17 mouse cellular contexts compared by ENCODE assay signal in the genomic region with DNA sequence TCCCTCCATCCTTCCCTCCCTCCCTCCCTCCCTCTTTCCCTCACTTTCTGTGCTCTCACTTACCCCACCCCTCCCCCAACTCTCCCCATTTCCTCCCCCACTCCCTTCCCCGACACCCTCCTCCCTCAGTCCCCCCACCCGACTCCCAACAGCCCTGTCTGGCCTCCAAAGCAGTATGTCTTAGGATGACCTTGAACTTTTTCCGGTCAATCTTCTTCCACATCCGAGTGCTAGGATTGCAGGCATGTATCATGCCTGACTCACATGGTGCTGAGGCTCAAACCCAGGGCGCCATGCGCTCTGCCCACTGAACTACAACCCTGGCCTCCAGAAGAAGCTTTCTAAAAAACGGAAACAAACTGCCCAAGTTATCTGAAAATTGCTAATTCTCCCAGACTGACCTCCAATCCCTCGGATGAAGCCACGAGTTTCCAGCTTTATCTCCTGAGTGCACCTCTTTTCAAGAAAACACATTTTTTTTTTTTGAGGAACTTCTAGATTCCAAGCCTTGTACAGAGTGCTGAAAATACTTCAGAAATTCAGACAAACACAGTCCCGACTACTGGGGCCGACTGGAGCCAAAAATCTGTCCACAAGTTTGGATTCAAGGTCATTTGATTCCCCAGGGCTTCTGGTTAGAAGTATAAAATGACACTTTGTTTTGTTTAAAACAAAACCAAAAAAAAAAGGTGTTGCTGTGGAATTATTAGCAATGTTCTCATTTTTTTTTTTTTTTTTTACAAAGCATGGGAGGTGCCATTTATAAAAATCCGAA.
A peak's percentile ranks its signal among the peaks of the same experiment; 100 is the strongest.
DNase-seq lines count a peak whose midpoint lies in the region; ATAC-seq lines count a peak whose summit lies in the region.
"Had no signal": no experiment of that assay in that cellular context is flagged by ENCODE, and none has a peak within 500 bp of the region (broad histone marks: within the 10 kb centered on the region; RNA-seq: fewer than 3 reads in every experiment).

No protein-coding gene starts in this region.

- intact Hi-C loops in gastrocnemius, postnatal 36 days (cut with DNase I): no loop called here

- H3K4me2 ChIP-seq in heart, embryonic 13.5 days: 0 out of 2 replicates have a peak overlapping the region, but pooled peaks have one; percentile 4
- no peak overlapping the region for H3K4me2 ChIP-seq in embryonic facial prominence, embryonic 14.5 days (ENCODE audit: low read depth, low read length)
- H3K4me2 ChIP-seq: embryonic facial prominence, embryonic 12.5 days; hindbrain, embryonic 12.5 days; intestine, embryonic 15.5 days; liver, embryonic 12.5 days; neural tube, embryonic 12.5 days had no signal

- 52% methylated on average over 12 of the region's 12 CpGs for WGBS in heart, embryonic 13.5 days
- WGBS in embryonic facial prominence, embryonic 14.5 days: 53% methylated on average over 12 of the region's 12 CpGs

- ATAC-seq in heart, embryonic 13.5 days (ENCODE audit: extremely low read depth, insufficient number of reproducible peaks, low FRiP score, low TSS enrichment): no peak
- no peak for ATAC-seq in embryonic facial prominence, embryonic 14.5 days (ENCODE audit: low read depth)
- ATAC-seq: forebrain, embryonic 16.5 days; intestine, embryonic 15.5 days; liver, embryonic 12.5 days had no signal

- H3K27ac ChIP-seq in heart, embryonic 13.5 days (replicated peaks): no peak overlapping the region
- H3K27ac ChIP-seq in embryonic facial prominence, embryonic 14.5 days (replicated peaks; ENCODE audit: low read depth, low read length): no peak overlapping the region
- H3K27ac ChIP-seq: embryonic facial prominence, embryonic 12.5 days; hindbrain, embryonic 12.5 days; intestine, embryonic 15.5 days; left cerebral cortex, adult 2 months; liver, embryonic 12.5 days; neural tube, embryonic 12.5 days had no signal

- no peak overlapping the region for H3K9ac ChIP-seq in heart, embryonic 13.5 days
- H3K9ac ChIP-seq in embryonic facial prominence, embryonic 14.5 days (ENCODE audit: low read depth, low read length): no peak overlapping the region
- H3K9ac ChIP-seq: embryonic facial prominence, embryonic 12.5 days; hindbrain, embryonic 12.5 days; intestine, embryonic 15.5 days; liver, embryonic 12.5 days; neural tube, embryonic 12.5 days had no signal

- no peak for DNase-seq in heart, adult 8-10 months (ENCODE audit: low spot score)
- peak; percentile 10 for DNase-seq in kidney, adult 9 months
- no peak for DNase-seq in kidney, postnatal 4 days
- peak; percentile 68 for DNase-seq in R1 (ENCODE audit: low read depth, low spot score)
- DNase-seq in embryonic facial prominence, embryonic 14.5 days (ENCODE audit: low spot score): peak; percentile 20
- DNase-seq in gastrocnemius, postnatal 36 days: no peak
- DNase-seq: cerebellum, adult 18-20 months; kidney, postnatal 10 days; lung, postnatal 14 days had no signal

- H3K9me3 ChIP-seq in heart, embryonic 13.5 days: no peaks in the 10 kb centered on the region
- no peaks in the 10 kb centered on the region for H3K9me3 ChIP-seq in embryonic facial prominence, embryonic 14.5 days (ENCODE audit: control insufficient read depth, low read length)
- H3K9me3 ChIP-seq: embryonic facial prominence, embryonic 12.5 days; hindbrain, embryonic 12.5 days; intestine, embryonic 15.5 days; liver, embryonic 12.5 days; neural tube, embryonic 12.5 days had no signal

- H3K4me3 ChIP-seq in heart, embryonic 13.5 days: no peak overlapping the region
- H3K4me3 ChIP-seq in embryonic facial prominence, embryonic 14.5 days (ENCODE audit: low read depth, low read length): no peak overlapping the region
- H3K4me3 ChIP-seq: embryonic facial prominence, embryonic 12.5 days; hindbrain, embryonic 12.5 days; intestine, embryonic 15.5 days; left cerebral cortex, adult 2 months; liver, embryonic 12.5 days; neural tube, embryonic 12.5 days had no signal

- H3K4me1 ChIP-seq in heart, embryonic 13.5 days: peaks cover 11% of the 10 kb centered on the region; the same call in 1 of the 2 replicates
- H3K4me1 ChIP-seq in embryonic facial prominence, embryonic 14.5 days (ENCODE audit: control insufficient read depth, insufficient read depth, low read length): no peaks in the 10 kb centered on the region
- H3K4me1 ChIP-seq: intestine, embryonic 15.5 days; liver, embryonic 12.5 days; neural tube, embryonic 12.5 days had no signal

- no peaks in the 10 kb centered on the region for H3K36me3 ChIP-seq in heart, embryonic 13.5 days
- no peaks in the 10 kb centered on the region for H3K36me3 ChIP-seq in embryonic facial prominence, embryonic 14.5 days (ENCODE audit: control insufficient read depth, insufficient read depth, low read length)
- H3K36me3 ChIP-seq: embryonic facial prominence, embryonic 12.5 days; hindbrain, embryonic 12.5 days; intestine, embryonic 15.5 days; liver, embryonic 12.5 days; neural tube, embryonic 12.5 days had no signal

- peaks cover 15% of the 10 kb centered on the region; the same call in 1 of the 2 replicates for H3K27me3 ChIP-seq in heart, embryonic 13.5 days (replicated peaks)
- H3K27me3 ChIP-seq in embryonic facial prominence, embryonic 14.5 days (replicated peaks; ENCODE audit: control insufficient read depth, insufficient read depth, low read length): no peaks in the 10 kb centered on the region
- H3K27me3 ChIP-seq: intestine, embryonic 15.5 days had no signal

Comparison
In these comparisons a context has a peak if more than half of its experiments do, and no peak if none do; other contexts are left out.
1. DNase-seq: peak in kidney, adult 9 months (single experiment), R1 (single experiment) and embryonic facial prominence, embryonic 14.5 days (single experiment); none in heart, adult 8-10 months (single experiment), kidney, postnatal 4 days (0 of 2) and gastrocnemius, postnatal 36 days (0 of 2).